ENCODE assay signal across 12 mouse cellular contexts in the genomic region with DNA sequence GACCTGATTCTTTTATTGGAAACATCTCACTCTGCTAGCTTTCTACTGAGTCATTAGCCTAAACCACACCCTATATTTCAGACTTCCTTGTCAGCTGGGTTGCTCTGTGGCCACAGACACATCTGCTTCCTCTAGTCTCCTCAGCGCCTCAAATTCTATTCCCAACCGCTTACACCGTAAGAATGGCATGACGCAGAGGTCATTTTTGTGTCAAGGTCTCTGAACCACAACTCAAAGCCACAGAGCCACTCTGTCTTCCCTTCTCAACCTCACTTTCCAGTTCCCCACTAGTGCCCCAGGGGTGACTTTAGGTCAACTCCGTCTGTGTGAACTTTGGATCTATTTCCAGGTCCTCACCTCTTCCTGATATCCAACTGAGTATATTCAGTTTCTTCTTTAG. TPM values are rescaled to one million over a fixed set of nuclear protein-coding genes. Genes with fewer than 3 reads are reported as not detected.
DNase-seq lines count a peak whose midpoint lies in the region; ATAC-seq lines count a peak whose summit lies in the region.
"Had no signal": no experiment of that assay in that cellular context is flagged by ENCODE, and none has a peak within 500 bp of the region (broad histone marks: within the 10 kb centered on the region; RNA-seq: fewer than 3 reads in every experiment).

No protein-coding gene starts in this region.

- DNase-seq in embryo, embryonic 10 days (ENCODE audit: low spot score): peak; percentile 51
- no peak for DNase-seq in embryo, embryonic 9.5 days (ENCODE audit: extremely low spot score)
- DNase-seq in adrenal gland, adult 8-10 months: peak; percentile 14
- peak; percentile 5 for DNase-seq in liver
- no peak for DNase-seq in layer of hippocampus, adult 11-12 months (ENCODE audit: low spot score)
- no peak for DNase-seq in c-Kit-positive CD71-positive TER-119-positive erythroid progenitor cells, embryonic 14.5 days (ENCODE audit: low spot score)
- DNase-seq in gastrocnemius, postnatal 4 days (ENCODE audit: low spot score in 2 of 2): no peak
- DNase-seq: B cell, adult 2 months; cerebellum, postnatal 10 days; forebrain, postnatal 0 days had no signal

- peak; percentile 63 for ATAC-seq in megakaryocyte-erythroid progenitor cell, adult 5-6 weeks (replicated peaks; ENCODE audit: low FRiP score, low TSS enrichment, poor library complexity, severe bottlenecking)
- ATAC-seq: forebrain, postnatal 0 days; intestine, embryonic 16.5 days had no signal

RNA-seq across cellular contexts. Expression of gene 5730480H06Rik, which starts 3.7 kb away (rescaled TPM):
- 10 to 100 TPM; 11.6 to 22.0 (median 17.2) TPM for total RNA-seq in adrenal gland, adult 8-10 months (2022)
- total RNA-seq in megakaryocyte-erythroid progenitor cell, adult 5-6 weeks (2014; fragmentation: Nextera tagmentation): 27.2 and 43.0 TPM in 2 replicates
- 9.3 and 12.0 TPM in 2 replicates for total RNA-seq in megakaryocyte-erythroid progenitor cell, adult 5-6 weeks (2017)
- 10 to 100 TPM; 13.1 to 20.2 TPM for total RNA-seq in gastrocnemius, postnatal 4 days (2021)

Comparison
In these comparisons a context has a peak if more than half of its experiments do, and no peak if none do; other contexts are left out.
1. DNase-seq: peak in embryo, embryonic 10 days (single experiment), adrenal gland, adult 8-10 months (single experiment) and liver (single experiment); none in embryo, embryonic 9.5 days (single experiment), layer of hippocampus, adult 11-12 months (single experiment), c-Kit-positive CD71-positive TER-119-positive erythroid progenitor cells, embryonic 14.5 days (single experiment) and gastrocnemius, postnatal 4 days (0 of 2).